Mouse (Mus musculus): Measurements from ENCODE around the gene Catsper1. TPM values are rescaled to one million over a fixed set of nuclear protein-coding genes. Genes with fewer than 3 reads are reported as not detected.
"Not testable (repeated sequence)": the region's sequence is repeated elsewhere in the genome, so short reads cannot be mapped to it uniquely, and the experiment has no call there.

Catsper1 gene
- total RNA-seq (2021) = not detected

- DNase-seq = no peak
Observed at GRCm38 (mm10) chr19:5335441-5335840, at the start of gene Catsper1. TSS of gene Catsper1 (plus strand) at chr19:5335741.

- peak; percentile 99 for DNase-seq
Observed at GRCm38 (mm10) chr19:5294972-5295735, 40.4 kb upstream of the Catsper1 start, which contains the start of gene Sf3b2. TSS of gene Sf3b2 (minus strand) at chr19:5295455.

- no peak for DNase-seq
Observed at GRCm38 (mm10) chr19:5295736-5296075, 39.8 kb upstream of the Catsper1 start.

DNA sequence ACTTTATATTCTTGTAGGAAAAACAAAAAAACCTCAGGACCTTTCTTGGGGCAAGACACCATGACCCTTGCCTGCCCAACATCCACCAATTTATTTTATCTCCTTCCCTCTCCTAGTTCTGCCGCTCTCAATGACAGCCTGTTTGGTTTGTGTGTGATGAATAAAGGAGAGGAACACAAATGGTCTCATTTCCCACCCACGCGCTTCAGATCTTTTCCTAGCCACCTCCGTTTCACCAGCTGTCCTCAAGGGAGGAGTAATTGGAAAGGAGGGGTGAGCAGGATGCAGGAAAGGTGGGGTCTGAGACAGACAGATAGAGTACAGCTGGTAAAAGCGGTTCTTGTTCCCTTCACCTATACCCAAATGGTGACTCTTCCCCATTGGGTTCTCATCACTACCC, 38.9 kb upstream of the Catsper1 start:
- DNase-seq = no peak

DNA sequence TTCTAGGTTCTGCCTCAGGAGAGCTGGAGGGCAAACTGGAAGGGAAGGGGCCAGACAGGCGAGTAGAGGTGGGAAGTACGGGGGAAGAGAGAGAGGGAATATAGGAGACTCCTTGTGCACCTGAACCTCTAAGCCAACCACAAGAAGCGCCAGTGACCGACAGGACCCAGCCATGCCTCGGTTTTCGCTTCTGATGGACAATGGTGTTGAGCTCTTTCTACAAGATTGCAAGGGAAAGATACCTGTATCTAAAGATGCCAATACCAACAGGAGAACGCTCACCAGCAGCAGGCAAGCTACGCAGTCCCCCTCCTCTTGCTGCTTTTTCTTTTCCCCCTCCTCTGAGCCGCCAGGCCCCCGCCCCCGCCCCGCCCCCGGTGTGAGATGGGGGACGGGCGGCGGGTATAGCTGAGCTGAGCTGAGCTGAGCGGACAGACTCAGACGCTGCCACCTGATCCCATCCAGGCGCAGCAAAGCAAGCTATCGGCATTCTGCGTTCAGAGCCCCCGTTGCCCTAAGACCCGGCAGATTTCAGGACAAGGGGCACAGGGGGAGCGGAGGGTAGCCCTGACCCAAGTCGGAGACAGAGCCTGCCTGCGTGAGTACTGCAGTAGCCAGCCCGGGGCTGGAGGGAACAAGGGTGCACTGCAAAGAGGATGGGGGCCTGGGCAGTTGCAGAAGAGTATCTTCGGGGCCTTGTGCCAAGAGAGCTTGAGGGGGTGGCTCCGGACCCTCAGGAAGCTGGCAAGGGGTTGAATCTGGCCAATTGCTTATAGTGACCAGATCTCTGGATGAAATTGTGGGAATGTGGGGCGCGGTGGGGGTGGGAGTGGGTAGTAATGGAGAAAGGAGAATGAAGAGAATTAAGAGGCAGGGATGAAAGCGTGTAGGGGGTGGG, 37.4 kb upstream of the Catsper1 start, which contains the start of gene Gal3st3:
Gal3st3 (plus strand) TSS at position 429 of the 898 bp plus-strand sequence.
- no peak for DNase-seq

DNA sequence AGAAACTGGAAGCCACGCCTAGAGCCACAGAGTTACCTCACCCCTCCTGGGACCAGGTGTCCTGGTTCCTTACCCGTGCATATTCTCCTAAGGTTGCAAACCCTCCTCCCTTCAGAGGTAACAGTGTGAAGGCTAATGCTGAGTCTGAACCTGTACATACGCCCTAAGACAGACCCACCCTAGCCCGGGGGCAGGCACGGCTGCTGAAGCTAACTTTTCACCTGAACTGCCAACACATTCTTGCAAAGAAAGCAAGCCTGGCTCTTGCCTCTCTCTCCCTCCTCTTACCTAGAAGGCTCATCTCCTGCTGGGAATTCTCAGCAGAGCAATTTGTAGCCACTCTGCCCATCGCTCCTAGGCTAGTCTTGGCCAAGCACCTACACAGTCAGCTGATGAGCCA, 35.0 kb upstream of the Catsper1 start:
- no peak for DNase-seq

GRCm38 (mm10) chr19:5302455-5302854, 33.1 kb upstream of the Catsper1 start:
- DNase-seq = peak; percentile 77

GRCm38 (mm10) chr19:5306279-5306678, 29.3 kb upstream of the Catsper1 start:
- no peak for DNase-seq

- DNase-seq = peak; percentile 35
Observed at GRCm38 (mm10) chr19:5306968-5307734, 28.4 kb upstream of the Catsper1 start.

GRCm38 (mm10) chr19:5309025-5309424, 26.5 kb upstream of the Catsper1 start:
- no peak for DNase-seq

- no peak for DNase-seq
Observed at GRCm38 (mm10) chr19:5313189-5313588, 22.4 kb upstream of the Catsper1 start.

DNA sequence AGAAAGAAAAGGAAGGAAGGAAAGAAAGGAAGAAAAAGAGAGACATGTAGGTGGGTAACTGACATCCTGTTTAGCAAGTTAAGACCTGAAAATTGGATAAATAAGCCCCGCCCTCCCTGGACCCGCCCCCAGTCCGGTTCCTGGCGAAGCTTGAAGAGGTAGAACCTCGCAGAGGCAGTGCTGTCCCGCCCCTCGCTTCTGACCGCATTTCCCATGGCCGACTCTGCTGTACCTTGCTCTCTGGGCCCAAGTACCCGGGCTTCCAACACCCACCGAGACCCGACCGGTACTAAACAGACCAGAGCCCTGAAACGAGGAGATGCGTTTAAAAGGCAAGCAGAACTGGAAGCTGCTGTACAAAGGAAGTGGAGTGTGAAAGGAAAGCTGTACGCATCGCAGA, 11.7 kb upstream of the Catsper1 start:
- peak; percentile 21 for DNase-seq

DNA sequence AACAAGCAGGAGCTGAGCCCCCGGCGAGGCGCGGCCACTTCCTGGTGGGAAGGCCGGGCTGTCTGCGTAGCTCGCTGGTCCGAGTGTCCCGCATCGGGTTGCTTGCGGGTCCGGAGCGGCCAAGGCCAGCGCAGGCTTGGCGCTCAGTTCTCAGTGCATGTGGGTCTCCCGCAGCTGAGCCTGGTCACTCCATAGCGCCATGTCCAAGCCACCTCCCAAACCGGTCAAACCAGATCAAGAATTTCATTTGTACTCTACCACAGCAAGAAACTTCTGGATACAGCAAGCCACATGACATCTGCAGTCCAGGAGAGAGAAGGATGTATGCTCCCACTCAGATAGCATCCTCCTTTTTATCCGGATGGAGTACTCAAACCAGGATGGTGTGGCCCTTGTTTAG, 7.6 kb upstream of the Catsper1 start:
- DNase-seq = no peak

GRCm38 (mm10) chr19:5334741-5335140, 800 bp upstream of the Catsper1 start:
- DNase-seq = peak; percentile 38

- peak; percentile 87 for DNase-seq
Observed at GRCm38 (mm10) chr19:5337975-5338374, 2.4 kb downstream of the Catsper1 start.

- no peak for DNase-seq
Observed at GRCm38 (mm10) chr19:5341360-5341759, 5.8 kb downstream of the Catsper1 start.

GRCm38 (mm10) chr19:5345297-5346131, 10.0 kb downstream of the Catsper1 start:
- DNase-seq = peak; percentile 61

DNA sequence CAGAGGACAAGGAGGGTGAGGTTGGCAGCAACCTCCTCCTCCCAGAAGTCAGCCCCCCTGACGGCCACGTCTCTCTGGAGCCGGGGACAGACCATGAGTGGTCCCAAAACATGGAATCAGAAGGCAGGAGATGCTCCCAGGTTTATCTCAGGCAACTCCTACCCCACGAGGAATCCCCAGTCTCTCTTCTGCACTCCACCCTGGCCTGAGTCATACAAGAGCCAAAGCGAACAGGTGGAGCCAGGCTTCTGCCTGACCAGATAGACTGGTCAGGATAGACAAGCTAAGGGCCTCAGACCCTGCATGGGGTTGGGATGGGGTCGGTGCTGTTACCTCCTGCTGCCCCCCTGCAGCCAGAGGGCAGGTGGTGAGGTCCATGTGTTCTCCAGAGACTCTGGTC, 12.5 kb downstream of the Catsper1 start:
- DNase-seq = no peak

- DNase-seq = peak; percentile 22
Observed at GRCm38 (mm10) chr19:5348526-5349501, 13.3 kb downstream of the Catsper1 start.

DNA sequence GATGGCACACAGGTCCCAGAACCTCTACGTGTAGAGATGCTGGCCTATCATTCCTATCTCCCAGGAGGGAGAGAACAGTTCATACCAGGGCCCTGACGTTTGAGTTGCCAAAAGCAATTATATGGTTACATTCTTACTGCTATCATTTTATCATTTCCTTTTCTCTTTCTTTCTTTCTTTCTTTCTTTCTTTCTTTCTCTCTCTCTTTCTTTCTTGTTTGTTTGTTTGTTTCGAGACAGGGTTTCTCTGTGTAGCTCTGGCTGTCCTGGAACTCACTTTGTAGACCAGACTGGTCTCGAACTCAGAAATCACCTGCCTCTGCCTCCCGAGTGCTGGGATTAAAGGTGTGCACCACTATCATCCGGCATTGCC, 13.9 kb downstream of the Catsper1 start, which contains the start of gene Cst6:
Cst6 (minus strand) TSS at position 73 of the 372 bp plus-strand sequence.
- not testable (repeated sequence) for DNase-seq

All from heart, postnatal 4 days (tissue).